Mouse (Mus musculus) kidney, postnatal 4 days (tissue): Measurements from ENCODE around the gene Prkaa2.

Experiments used
- DNase-seq, 2 experiments: peaks; one replicate each; pipeline ENCODE4 v3.0.0; 2021; ENCODE audit warnings: mixed read lengths in 2 of 2

Prkaa2 gene

GRCm38 (mm10) chr4:105007360-105008018 lies 102.2 kb downstream of the Prkaa2 start:
- no peak for DNase-seq

DNA sequence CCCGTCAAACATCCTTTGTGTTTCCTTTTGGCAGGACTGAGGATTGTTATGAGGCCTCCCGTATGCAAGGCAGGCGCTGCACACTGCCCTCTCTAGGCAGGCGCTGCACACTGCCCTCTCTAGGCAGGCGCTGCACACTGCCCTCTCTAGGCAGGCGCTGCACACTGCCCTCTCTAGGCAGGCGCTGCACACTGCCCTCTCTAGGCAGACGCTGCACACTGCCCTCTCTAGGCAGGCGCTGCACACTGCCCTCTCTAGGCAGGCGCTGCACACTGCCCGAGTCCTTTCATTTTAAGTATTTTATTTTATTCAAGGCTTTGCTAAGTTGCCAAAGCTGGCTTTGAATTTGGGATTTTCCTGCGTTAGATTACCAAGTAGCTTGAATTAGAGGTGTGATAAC lies 105.0 kb downstream of the Prkaa2 start:
- peak; percentile 10 to 11 for DNase-seq

DNA sequence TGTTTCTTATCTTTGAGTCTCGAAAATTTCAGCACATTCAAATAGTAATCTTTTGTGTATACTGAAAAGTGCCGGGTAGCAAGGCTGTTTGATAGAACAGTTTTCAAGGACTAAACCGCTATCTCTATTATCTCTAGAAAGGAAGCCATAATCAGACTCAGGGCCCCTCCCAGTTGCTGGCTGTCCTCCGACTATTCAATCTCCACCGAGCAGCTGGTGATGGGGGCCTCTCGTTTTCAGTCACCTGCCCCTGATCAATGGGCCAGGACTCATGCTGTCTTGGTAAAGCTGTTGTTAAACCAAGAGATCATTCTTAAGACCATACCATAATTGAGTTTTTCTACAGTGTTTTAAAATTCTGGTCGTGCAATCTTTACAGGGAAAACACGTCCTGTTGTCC lies 105.6 kb downstream of the Prkaa2 start:
- DNase-seq: no peak

DNA sequence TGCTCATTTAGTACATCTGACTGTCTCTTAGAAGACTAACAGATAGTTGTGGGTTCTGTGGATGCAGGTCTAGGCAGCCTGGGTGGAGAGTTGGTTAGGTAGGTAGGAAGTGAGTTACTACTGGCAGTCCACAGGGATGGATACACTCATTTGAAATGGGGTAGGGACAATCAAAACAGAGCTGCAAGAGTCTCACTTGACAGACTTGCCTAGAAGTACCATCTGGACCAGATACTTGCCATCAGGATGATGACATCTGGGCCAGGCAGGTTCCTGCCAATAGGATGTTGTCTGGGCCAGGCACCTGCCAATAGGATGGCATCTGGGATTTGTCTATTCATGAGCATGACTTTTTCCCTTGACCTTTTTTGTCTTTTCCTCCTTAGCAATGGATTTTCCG lies 108.0 kb downstream of the Prkaa2 start:
- no peak for DNase-seq

GRCm38 (mm10) chr4:104999702-105000101 lies 110.0 kb downstream of the Prkaa2 start:
- no peak for DNase-seq

DNA sequence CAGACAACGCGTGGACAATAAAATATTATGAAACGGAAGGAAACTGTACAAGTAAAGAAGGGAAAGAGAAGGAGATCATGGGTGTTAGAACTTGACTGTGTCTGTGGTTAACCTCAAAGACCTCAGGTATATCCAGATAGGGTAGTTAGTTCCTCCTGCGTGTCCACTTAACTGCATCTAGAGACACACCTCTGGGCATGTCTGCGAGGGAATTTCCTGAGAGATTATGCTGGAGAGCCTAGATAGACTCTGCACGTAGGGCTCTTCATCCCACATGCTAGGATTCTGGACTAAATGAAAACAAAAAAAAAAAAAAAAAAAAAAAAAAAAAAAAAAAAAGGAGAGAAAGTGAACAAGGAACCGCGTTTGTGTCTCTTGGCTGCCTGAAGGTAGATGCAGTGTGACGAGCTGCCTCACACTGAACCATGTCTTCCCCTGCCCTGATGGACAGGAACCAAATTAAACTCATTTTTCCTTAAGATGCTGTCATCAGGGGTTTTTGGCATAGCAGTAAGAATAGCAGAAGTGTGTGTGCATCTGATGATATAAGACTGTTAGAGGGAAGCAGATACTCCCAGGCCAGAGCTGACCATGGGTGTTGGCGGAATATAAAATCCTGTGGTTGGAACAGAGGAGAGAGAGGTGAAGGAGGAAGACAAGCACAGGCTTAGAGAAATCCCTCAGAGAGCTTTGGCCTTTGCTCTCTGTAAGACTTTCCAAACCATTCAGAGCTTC lies 116.4 kb downstream of the Prkaa2 start:
- no peak for DNase-seq

GRCm38 (mm10) chr4:104992271-104992670 lies 117.4 kb downstream of the Prkaa2 start:
- DNase-seq: no peak

DNA sequence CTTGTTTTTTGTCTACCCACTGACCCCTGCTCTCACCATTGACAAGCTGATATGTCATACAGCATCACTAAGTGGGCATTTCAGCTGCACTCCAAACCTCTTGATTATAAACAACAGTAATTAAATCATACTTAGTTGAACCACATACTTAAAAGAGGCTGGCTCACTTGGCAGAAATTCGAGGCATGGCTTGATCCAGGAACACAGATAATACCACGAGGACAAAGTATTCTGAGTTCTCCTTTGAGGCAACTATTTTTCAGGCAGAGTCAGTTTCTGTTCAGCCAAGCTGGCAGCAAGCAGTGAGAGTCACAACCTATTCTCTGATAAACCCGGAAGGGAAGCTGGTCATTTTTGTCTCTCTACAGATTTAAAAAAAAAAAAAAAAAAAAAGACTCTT lies 119.0 kb downstream of the Prkaa2 start:
- DNase-seq: no peak

GRCm38 (mm10) chr4:104990016-104990415 lies 119.7 kb downstream of the Prkaa2 start:
- DNase-seq: no peak

GRCm38 (mm10) chr4:104988709-104989108 lies 121.0 kb downstream of the Prkaa2 start:
- DNase-seq: no peak

- no peak for DNase-seq
Observed at GRCm38 (mm10) chr4:104988102-104988501, 121.6 kb downstream of the Prkaa2 start.

GRCm38 (mm10) chr4:104987631-104988030 lies 122.1 kb downstream of the Prkaa2 start:
- no peak for DNase-seq

DNA sequence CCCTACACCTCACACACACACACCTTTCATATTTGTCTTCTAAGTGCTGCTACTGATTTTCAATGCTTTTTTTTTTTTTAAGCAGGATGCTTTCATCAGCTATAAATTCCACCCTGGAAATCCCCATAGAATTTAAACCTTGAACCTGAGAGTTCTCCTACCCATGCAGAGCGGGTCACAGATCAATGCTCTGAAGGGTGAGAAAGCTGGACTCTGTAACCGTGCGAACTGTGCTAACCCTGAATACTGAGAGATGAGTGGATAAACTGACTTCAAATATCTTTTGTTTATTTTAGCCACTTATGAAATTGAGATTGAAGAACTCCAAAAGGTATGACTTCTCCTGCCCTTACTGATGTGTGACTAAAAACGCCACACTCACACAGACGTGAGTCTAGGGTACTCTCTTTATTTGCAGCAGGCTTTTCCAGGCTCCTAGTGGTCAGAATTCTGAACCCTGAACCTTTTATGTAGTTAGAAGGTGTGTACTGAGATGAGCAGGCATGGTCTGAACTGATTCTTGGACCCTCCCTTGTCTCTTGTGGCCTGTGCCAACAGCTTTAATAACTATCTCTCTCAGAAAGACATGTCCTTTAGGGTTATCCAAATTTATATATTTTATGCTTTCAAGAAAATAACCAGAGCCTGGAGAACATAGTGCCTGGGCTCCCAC lies 123.6 kb downstream of the Prkaa2 start:
- DNase-seq: peak in 1 of 2 experiments; percentile 27
